Mouse (Mus musculus): Measurements from ENCODE around the gene Dock9.

- TF ChIP-seq CTCF (IDR thresholded peaks at IDR 0.05; ENCODE audit: low read depth) (no peak), EP300 (IDR thresholded peaks at IDR 0.05; ENCODE audit: low read depth) (no peak)
Measured at GRCm38 (mm10) chr14:121797457-121798410, at the start of gene Dock9.

Data from heart, postnatal 0 days (tissue).